Mouse (Mus musculus): ENCODE results near the gene P3h3.
"Not testable (repeated sequence)": the region's sequence is repeated elsewhere in the genome, so short reads cannot be mapped to it uniquely, and the experiment has no call there.

Gene P3h3

DNA sequence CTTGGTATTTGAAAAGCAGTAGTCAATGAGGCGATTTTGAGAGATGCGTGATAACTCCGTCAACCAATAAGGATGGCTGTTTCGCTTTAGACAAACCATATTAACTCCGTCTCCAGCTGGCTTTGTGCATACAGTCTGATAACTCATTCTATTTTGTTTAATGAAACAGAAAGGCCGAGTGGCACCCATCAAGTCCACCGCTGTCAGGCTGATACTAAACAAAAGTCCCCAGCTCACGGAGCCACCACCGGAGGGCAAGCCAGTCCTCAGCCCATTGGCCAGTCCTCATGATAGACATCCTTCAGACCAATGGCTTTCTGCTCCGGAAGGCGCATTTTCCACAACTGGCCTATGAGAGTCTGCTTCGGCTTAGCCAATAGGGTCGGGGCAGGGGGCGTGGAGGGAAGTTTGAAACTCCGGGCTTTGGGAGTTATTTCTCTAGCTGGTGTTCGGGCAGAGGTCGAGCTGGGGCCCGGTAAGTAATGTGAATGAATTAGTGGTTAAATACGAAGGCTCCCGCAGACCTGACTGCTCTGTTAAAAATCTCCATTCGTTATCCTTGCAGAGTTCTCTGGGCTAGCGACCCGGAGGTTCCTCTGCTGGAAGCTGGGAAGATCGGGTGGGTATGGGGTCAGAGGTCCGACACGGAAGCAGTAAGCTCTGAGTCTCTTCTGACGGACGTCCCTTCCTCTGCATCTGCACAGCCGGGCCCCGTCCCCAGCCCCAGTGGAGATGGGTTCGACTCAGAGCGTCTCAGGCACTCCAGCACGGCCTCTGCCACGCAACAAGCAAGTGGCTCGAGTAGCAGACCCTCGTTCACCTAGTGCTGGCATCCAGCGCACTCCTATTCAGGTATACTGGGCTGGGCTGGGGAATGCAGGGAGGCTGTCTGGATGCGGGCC lies 27.5 kb downstream of the P3h3 start:
- DNase-seq: peak; percentile 94

DNA sequence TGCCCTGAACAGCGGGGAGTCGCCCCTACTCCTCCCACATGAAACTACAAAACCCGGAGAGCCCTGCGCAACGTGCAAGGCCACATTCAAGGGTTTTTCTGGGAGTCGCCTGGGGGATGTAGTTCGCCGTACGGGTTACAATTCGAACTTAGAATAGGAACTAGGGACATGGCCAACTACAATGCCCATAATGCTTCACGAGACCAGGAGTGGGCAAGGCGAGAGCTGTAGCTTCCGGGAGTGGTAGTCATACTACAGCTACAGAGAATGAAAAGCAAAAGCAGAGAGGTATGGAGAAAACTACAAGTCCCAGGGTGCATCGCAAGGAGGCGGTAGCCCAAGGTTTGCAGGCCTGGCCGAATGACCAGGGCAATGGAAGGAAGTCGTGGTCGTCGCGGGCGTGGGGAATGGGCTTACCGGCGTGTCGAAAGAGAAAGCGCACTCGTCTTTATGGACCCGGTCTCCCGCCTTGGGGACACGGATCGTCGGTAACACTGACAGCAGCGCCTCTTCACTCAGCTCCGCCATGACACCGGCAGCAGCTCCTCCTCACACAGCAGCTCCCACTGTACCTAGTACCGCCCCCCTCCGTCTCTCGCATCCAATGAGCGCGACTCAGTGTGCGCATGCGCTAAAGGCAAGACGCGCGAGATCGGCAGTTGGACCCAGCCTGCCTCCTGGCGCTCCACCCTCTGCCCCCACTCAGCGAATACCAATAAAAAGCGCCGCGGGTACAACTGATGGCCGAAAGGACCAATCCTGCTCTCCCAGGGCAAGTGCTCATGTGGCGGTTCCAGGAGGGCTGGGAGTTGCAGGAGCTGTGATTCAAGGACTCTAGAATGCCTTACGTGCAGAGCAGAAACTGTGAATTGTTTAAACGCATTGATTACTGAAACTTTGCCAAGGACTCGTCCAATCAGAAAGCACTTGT lies 28.4 kb downstream of the P3h3 start, which contains the start of the genes Usp5 and Cdca3:
TSS of gene Usp5 (minus strand) at position 617 of the 931 bp plus-strand sequence.
TSS of gene Cdca3 (plus strand) at position 680 of the 931 bp plus-strand sequence.
- DNase-seq: peak; percentile 99

DNA sequence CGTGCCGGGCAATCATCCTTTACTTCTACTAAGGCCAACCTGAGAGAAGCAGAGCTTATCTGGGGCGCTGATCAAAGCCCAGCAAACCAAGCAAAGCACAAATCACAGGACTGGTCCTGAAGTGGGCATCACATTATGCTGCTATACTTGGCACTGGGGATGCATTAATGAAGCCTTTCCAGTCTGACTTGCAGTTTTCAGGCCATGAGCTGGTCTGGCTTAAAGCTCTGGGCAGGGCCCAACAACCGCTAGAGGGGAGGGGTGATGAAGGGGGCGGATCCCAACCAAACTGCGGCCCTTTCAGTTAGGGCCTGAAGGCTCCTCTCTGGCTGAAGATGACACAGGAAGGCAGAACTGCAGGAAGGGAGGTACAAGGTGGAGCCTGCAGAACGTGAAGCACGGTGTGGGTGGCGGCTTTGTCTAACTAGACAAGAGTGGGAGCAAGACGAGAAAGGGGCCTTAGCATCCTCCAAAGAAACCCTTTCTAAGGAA lies 29.4 kb downstream of the P3h3 start:
- peak; percentile 74 for DNase-seq

DNA sequence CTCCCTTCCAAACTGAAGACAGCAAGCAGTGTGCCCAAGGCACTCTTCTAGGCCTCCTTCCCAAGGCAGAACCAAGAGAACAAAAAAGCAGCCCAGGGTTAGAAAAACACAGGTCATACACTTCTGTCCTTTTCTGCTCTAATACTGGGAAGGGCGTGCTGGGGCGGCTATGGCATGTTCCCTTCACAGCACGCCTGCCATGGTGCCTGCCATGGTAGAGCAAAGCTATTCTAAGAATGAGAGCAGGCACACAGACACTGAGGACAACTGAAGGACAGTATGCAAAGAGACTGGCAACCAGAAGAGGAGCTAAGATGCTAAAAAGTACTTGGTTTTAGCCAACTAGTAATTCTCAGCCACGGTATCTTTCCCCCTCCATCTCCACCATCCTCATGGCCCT lies 35.5 kb downstream of the P3h3 start:
- DNase-seq: no peak

DNA sequence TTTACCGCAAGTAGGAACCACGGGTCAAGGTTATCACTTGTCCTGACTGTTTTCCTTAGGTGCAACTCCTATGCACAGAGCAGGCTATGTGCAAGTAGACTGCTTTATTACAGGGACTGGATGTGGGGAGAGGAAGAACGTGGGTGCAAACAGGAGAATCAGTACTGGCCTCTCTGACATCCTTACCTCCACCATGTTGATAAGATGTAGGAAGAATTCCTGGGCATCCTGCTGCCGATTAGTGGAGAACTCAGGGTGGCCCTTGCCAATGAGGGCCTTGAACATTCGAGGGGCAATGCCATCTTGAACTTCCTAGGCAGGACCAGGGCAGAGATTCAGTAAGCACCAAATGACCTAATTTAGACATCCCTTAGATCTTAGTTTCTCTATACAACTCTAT lies 36.7 kb downstream of the P3h3 start:
- no peak for DNase-seq

DNA sequence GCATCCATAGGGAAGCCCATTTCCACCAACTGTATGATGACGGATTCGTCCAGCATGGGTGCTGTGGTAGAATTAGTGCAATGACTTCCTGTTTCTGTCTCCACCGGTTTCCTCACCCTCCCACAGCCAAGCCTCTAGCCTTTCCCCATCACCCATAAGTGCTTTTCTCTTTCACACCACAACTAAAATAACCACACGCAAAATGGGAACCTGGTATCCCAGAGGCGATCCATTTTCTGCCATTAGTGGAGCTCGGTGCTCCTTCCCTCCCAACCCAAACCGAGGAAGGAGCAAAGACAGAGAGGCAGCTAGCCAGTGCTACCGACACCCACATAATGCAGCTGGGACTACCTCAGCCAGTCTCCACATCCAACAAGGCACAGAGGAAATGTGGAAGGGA lies 39.6 kb downstream of the P3h3 start:
- no peak for DNase-seq

DNA sequence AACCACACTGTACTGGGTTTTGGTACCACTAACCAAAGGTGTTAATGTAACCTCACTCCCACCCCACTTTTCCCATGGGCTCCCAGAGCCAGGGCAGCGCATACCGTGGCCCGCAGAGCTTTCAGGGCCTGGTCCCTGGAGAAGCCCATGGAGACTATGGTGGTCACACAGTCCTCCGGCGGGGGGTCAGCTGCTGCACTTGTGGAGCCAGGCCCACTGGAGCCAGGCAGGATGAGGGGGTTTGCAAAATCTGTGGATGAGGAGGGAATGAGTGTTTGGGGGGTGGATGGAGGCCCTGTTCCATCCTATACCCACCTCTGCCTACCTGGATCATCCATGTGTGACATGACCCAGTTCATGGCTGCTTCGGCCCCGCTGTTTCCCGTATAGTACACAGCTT lies 40.0 kb downstream of the P3h3 start:
- no peak for DNase-seq

DNA sequence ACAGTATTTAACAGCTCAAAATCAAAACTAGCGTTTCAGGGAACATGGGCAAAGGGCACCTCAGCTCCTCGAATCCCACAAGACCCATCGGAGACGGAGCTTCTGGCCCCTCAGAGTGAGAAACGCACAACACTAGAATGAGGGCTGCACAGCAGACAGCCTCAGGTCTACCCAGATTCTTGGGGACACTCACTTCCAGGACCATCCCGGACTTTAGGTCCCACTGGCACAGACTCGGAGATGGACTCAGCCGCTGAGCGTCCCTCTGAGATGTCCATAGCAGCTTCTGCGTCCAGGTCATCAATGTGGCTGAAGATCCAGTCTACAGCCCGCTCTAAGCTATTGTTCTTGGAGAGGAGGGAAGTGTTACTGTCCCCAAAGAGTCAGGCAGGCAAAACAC lies 40.4 kb downstream of the P3h3 start:
- no peak for DNase-seq

DNA sequence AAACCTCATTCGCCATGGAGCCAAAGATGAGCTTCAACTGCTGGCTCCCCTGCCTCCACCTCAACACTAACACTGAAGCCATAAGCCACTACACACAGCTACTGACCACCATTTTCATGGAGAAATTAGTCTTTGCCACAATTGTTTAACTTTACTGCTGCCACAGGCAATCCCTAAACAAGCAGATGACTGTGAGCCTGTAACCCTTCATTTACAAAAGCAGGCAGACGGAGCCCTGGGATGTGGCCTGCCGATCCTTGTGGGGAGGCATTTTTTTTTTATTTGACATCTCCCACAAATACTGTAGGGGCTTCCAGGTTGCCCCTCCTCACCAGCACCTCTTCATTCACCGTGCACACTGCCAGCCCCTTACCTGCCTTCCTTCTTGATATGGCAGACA lies 40.9 kb downstream of the P3h3 start:
- no peak for DNase-seq

DNA sequence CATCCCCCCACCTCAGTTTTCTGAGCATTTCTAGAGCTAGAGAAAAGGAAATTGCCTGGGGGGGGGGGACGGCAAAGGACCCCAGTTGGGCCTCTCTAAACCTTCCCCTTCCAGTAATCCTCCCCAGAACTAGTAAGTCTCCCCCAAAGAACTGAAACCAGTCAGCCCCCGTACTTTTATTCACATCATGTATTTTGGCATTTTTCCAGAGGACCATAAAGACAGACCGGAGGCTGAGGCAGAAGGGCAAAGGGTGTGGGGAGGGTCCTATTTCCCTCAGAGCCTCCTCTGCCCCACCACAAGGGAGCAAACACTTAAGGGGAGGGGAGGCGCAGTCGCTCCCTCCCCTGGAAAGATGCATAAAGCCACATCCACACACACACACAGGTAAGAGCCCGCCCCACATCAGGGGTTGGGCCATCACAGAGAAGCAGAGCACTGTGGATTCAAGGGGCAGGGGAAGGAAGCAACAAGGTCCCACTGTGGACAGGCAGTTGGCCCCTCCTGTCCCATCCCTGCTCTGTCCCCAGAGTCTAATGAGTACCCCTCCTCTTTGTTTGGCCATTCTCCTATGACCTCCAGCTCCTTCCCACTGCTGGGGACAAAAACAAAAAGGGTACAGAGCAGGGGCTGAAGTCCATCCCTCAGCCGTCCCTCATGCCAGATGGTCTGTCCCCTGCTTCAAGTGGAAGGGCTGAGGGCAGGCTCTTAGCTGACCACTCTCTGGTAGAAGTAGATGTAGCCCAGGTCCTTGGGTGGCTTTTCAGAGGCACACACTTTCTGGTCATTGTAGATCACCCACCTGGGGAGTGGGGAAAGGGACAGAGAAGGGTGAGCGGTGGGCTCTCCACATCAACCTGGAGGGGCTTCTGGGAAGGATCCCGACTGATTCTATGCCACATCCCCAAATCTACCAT lies 42.4 kb downstream of the P3h3 start:
- DNase-seq: no peak

DNA sequence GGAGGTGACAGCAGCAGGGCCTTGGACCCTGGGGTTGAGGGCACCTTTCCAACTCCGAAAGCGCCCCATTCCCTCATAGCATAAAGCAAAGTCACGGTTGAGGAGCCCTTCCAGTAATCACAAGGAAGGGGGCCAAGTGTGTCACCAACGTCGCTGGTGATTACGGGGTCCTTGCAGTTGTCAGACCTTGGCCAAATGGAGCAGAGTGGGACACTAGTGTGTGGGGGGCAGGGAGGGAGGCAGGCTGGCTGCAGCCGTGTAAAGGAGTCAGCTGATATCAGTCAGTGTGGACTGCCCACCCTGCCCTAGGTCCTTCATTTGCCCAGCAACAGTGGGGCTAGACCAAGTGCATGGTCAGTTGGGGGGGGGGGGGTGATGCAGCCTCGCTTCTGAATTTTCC lies 43.1 kb downstream of the P3h3 start:
- peak; percentile 58 for DNase-seq

DNA sequence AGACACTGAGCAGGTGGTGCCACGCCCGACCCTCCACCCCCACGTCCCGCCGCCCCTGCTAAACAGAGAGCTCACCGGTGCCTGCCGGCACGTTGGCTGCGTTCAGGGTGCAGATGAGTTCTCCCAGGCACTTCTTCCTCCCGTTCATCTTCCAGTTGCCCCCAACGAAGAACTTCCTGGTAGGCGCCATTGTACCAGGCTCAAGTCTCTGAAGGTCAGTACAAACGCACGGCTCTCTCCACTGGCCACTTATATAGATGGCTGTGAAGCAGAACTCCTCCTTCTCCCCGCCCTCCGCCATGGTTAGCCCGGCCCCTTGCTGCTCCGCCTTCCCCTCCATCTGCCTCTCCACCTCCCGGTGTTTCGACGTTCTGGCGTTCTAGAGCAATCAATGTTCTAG lies 43.6 kb downstream of the P3h3 start, which contains the start of gene Tpi1:
TSS of gene Tpi1 (minus strand) at position 364 of the 400 bp plus-strand sequence.
- DNase-seq: peak; percentile 94

DNA sequence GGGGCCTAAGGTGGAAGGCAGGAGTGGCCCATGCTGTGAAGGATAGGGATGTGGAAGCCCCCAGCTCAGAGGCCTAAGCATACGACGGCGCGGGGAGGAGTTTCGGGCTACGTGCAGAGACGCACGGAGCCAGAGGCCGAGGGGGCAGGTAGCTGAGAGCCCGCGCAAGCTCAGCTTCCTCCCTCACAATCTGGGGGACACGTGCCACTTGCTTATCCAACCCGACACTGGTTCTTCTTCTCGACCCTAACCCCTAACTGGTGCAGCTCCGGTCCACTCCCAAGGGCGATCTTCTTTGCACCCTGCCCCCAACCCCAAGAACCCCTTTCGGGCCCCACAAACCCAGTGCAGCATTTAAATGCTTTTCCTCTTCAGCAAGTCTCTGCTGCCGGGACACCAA lies 44.1 kb downstream of the P3h3 start:
- DNase-seq: peak; percentile 79

DNA sequence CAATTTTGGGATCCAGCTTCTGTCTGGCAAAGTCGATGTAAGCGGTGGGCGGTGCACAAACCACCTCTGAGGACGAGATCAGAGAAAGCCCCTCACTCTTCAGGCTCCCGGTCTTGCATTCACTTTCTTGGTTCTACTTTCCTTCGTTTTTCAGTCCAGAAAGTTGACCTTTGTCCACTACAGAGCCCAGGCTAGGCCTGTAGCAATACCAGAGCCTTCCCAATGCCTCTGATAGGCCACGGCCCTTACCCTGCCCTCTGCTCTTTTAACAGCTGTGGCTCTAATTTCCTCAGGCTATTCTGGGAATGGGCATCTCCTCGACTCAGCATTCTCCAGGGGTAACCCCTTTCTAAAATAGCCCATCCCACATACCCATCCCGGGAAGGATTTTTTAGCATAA lies 44.7 kb downstream of the P3h3 start:
- DNase-seq: no peak

DNA sequence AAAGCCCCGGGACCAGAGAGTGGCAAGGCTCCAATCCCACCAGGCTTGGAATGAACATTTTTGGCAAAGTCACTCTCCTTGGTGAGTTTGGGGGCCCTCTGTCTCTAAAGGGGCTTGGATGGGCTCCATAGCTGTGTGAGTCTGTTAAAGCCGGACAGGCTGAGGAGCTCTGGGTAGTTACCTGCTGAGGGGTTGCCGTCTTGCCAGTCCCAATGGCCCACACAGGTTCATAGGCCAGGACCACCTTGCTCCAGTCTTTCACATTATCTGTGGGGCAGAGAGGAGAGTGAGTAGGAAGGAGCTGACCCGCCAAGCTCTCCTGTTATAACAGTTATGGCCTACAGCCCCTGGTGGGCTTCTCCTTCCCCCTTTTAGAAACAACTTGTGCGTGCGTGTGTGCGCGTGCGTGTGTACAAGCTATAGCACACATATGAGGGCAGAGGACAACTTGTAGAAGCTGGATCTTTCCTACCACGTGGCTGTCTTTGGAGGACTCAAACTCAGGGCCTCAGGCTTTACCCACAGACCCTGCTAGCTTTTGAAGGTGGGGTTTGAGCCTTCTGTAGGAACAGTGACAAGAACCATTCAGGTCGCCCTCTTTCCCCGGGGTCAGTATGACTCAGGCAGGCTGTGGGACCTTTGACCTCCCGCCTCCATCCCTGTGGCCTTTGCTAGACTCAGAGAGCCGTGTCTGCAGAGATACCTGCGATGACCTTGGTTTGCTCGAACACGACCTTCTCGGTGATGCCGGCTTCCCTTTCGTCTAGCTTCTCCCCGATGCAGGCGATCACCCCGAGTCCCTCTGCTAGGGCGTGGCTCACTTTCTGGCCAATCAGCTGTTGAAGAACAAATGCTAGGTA lies 45.6 kb downstream of the P3h3 start:
- DNase-seq: no peak

DNA sequence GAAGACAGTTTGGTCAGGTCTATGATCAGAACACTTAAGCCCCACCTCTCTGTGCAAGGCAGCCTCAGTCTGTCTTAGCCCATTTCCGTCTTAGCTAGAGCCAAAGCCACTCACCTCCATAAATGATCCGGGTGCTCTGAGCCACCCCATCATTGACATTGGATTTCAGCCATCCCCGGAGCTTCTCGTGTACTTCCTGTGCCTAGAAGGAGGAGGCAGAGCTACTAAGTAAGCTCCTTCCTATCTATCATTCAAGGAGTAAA lies 46.2 kb downstream of the P3h3 start:
- no peak for DNase-seq

DNA sequence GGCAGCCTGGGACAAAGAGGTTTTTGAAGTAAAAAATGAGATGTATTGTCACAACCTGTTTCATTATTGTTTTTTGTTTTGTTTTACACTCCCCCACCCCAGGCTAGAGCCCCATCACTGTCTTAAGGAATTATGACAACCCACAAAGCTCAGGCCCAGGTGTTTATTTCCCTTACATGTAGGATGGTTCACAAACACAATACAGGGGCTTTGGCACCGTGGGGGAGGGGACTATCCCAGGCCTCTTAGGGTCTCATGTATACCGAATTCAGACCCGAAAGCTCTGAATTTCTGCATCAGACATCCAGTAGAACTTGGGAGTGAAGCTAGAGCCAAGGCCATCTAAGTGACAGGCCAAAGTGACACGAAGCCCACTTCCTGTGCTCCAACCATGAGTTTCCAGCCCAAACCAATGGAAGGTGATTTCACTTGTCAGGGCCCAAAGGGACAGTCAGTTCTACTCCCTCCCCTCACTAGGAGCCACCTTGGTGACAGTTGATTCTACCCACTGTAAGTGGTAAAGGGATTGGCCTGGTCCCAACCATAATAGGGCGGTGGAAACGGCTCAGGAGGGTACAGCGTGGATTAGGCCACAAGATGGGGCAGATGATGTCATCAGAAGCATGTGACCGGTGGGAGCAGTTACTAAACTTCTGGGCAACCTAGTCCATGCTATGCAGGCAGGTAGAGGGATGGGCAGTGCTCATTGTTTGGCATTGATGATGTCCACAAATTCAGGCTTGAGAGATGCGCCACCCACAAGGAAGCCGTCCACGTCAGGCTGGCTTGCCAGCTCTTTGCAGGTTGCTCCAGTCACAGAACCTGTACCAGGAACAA lies 46.8 kb downstream of the P3h3 start:
- not testable (repeated sequence) for DNase-seq

DNA sequence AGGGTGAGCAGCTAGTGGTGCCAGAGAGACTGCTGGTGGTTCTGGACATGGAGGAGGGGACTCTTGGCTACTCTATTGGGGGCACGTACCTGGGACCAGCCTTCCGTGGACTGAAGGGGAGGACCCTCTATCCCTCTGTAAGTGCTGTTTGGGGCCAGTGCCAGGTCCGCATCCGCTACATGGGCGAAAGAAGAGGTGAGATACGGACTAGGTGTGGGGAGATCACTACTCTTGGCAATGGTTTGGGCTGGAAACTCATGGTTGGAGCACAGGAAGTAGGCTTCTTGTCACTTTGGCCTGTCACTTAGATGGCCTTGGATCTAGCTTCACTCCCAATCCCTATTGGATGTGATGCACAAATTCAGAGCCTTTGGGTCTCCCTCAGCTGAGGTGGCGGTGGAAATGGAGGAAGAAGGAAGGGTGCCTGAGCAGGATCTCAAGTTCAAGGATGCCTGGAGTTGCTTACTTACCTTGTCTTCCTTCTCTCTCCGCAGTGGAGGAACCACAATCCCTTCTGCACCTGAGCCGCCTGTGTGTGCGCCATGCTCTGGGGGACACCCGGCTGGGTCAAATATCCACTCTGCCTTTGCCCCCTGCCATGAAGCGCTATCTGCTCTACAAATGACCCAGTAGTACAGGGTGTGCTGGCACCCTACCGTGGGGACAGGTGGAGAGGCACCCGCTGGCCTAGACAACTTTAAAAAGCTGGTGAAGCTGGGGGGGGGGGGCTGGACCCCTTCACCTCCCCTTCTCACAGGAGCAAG lies 47.6 kb downstream of the P3h3 start:
- DNase-seq: no peak

DNA sequence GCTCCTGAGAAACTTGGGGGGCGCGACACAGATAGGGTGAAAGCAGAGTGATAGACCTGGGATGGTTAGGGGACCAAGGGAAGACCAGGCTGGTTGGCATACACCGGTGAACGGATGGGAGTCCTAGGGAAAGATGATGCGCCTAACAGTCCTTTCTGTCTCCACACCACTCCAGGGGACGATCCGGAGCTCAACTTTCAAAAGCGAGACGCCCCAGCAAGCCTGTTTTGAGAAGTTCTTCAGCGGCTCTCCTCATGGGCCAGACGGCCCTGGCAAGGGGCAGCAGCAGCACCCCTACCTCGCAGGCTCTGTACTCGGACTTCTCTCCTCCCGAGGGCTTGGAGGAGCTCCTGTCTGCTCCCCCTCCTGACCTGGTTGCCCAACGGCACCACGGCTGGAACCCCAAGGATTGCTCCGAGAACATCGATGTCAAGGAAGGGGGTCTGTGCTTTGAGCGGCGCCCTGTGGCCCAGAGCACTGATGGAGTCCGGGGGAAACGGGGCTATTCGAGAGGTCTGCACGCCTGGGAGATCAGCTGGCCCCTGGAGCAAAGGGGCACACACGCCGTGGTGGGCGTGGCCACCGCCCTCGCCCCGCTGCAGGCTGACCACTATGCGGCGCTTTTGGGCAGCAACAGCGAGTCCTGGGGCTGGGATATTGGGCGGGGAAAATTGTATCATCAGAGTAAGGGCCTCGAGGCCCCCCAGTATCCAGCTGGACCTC lies 48.3 kb downstream of the P3h3 start:
- peak; percentile 92 for DNase-seq

All from kidney, postnatal 10 days (tissue).